In the genomic region with DNA sequence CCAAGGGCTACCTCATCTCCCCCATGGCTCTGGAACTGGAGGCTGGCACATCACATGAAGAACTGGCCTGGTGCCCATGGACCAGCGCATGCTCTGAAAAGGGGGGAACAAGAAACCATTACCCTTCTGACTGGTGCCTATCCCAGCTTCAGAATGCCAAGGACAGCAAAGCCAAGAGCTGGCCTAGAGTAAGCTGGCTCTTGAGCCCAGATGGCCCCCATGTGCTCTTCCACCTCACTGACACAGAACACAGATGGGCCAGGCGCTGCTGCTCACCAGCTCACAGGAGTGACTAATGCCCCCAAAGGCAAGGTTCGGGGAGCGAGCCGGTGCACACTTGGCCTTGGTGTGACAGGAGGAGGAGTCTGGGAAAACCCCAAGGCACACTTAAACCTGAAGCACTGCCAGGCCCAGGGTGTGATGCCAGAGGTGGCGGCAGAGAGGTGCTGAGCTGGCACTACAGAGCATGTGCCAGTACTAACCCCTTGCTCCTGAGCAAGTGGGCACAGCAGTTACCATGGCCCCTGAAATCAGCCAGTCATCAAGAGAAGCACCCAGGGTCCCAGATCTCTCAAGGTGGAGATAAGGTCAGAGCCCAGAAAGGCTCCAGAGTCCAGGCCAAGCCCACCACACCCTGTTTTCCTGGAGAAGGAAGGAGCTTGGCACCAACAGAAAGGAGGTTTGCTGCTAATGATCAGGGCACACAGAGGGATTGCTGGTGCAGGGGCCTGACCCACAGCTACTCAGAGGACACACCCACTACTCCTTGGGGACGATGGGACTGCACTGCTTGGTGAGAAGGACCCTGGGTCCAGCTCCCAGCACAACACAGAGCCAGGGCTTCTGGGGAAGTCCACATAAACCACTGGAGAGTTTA, we compare ENCODE assay signal across 8 mouse cellular contexts. TPM values are rescaled to one million over a fixed set of nuclear protein-coding genes. Genes with fewer than 3 reads are reported as not detected.
A peak's percentile ranks its signal among the peaks of the same experiment; 100 is the strongest.
DNase-seq lines count a peak whose midpoint lies in the region; ATAC-seq and TF ChIP-seq lines count a peak whose summit lies in the region.

No protein-coding gene starts in this region.

- H3K9me3 ChIP-seq in liver, embryonic 12.5 days (replicated peaks) = no peaks in the 10 kb centered on the region
- H3K9me3 ChIP-seq in intestine, embryonic 16.5 days (ENCODE audit: control insufficient read depth, low read length) = no peaks in the 10 kb centered on the region

- H3K79me2 ChIP-seq in liver, adult 2 months (ENCODE audit: control insufficient read depth, insufficient read depth, low read length) = peaks cover 36% of the 10 kb centered on the region; the same call in 1 of the 2 replicates

- H3K27me3 ChIP-seq in liver, adult 2 months (ENCODE audit: control insufficient read depth, insufficient read depth, low read length) = no peaks in the 10 kb centered on the region
- H3K27me3 ChIP-seq in liver, embryonic 12.5 days (replicated peaks) = no peaks in the 10 kb centered on the region
- no peaks in the 10 kb centered on the region for H3K27me3 ChIP-seq in intestine, embryonic 16.5 days (replicated peaks; ENCODE audit: control insufficient read depth, insufficient read depth, low read length)

- ATAC-seq in liver, embryonic 12.5 days = no peak
- peak; percentile 62 for ATAC-seq in intestine, embryonic 16.5 days
- ATAC-seq in megakaryocyte progenitor cell, adult 5-6 weeks (replicated peaks; ENCODE audit: poor library complexity) = no peak

- peaks cover 12% of the 10 kb centered on the region for H3K4me1 ChIP-seq in liver, adult 2 months (ENCODE audit: control insufficient read depth, insufficient read depth, low read length)
- peaks cover 28% of the 10 kb centered on the region for H3K4me1 ChIP-seq in liver, embryonic 12.5 days
- peaks cover 26% of the 10 kb centered on the region for H3K4me1 ChIP-seq in intestine, embryonic 16.5 days (ENCODE audit: control insufficient read depth, insufficient read depth, low read length)

- no peak for TF ChIP-seq POLR2A in liver, adult 2 months (IDR thresholded peaks at IDR 0.05; ENCODE audit: extremely low read depth, insufficient read depth, low read length)

- H3K4me2 ChIP-seq in liver, embryonic 12.5 days = no peak overlapping the region
- H3K4me2 ChIP-seq in intestine, embryonic 16.5 days (ENCODE audit: low read depth, low read length) = no peak overlapping the region

- TF ChIP-seq CTCF in liver, adult 2 months (IDR thresholded peaks at IDR 0.05; ENCODE audit: low read depth, low read length) = no peak

- no peaks in the 10 kb centered on the region for H3K36me3 ChIP-seq in liver, adult 2 months (ENCODE audit: control insufficient read depth, insufficient read depth, low read length)
- peaks cover 73% of the 10 kb centered on the region for H3K36me3 ChIP-seq in liver, embryonic 12.5 days
- H3K36me3 ChIP-seq in intestine, embryonic 16.5 days (ENCODE audit: control insufficient read depth, insufficient read depth, low read length) = peaks cover 10% of the 10 kb centered on the region; the same call in 1 of the 2 replicates

- H3K27ac ChIP-seq in liver, adult 2 months (replicated peaks; ENCODE audit: insufficient read depth, low read depth, low read length) = no peak overlapping the region
- no peak overlapping the region for H3K27ac ChIP-seq in liver, embryonic 12.5 days
- peak overlapping the region; percentile 45 for H3K27ac ChIP-seq in intestine, embryonic 16.5 days (ENCODE audit: low read length)

- peak; percentile 47 for DNase-seq in liver, adult 2 months (ENCODE audit: extremely low read depth, low read depth, low spot score)
- peak; percentile 90 for DNase-seq in adrenal gland, postnatal 10 days
- peak; percentile 67 to 90 for DNase-seq in cerebellum, postnatal 4 days (ENCODE audit: low spot score in 2 of 2)
- peak; percentile 25 for DNase-seq in ovary, postnatal 14 days (ENCODE audit: low spot score)
- no peak for DNase-seq in urinary bladder, postnatal 25 days (ENCODE audit: low spot score)

- 38% methylated on average over 7 of the region's 7 CpGs for WGBS in liver, adult 2 months
- WGBS in liver, embryonic 12.5 days (ENCODE audit: insufficient replicate concordance) = 85% methylated on average over 7 of the region's 7 CpGs
- 81% methylated on average over 7 of the region's 7 CpGs for WGBS in intestine, embryonic 16.5 days

- no peak overlapping the region for H3K4me3 ChIP-seq in liver, adult 2 months (ENCODE audit: insufficient read depth, low read depth, low read length)
- no peak overlapping the region for H3K4me3 ChIP-seq in liver, embryonic 12.5 days
- H3K4me3 ChIP-seq in intestine, embryonic 16.5 days (ENCODE audit: low read length) = no peak overlapping the region

- H3K9ac ChIP-seq in liver, adult 2 months (ENCODE audit: low read depth, low read length) = no peak overlapping the region
- no peak overlapping the region for H3K9ac ChIP-seq in liver, embryonic 12.5 days
- H3K9ac ChIP-seq in intestine, embryonic 16.5 days (ENCODE audit: low read depth, low read length) = peak overlapping the region; percentile 43

RNA-seq across cellular contexts. Expression of a gene that starts 6.7 kb away (rescaled TPM):
- 44.3 and 55.0 TPM in 2 replicates for total RNA-seq in liver, adult 2 months (2014; rRNA removed)
- polyA plus RNA-seq in liver, adult 2 months (2012; rRNA removed) = 71.0 and 71.9 TPM in 2 replicates
- 37.6 and 37.9 TPM in 2 replicates for polyA plus RNA-seq in liver, embryonic 12.5 days (2016; fragmentation: Nextera tagmentation; extraction: Ambion mirVana)
- total RNA-seq in adrenal gland, postnatal 10 days (2021) = 10 to 100 TPM; 51.0 to 55.9 TPM
- 75.7 and 76.5 TPM in 2 replicates for polyA plus RNA-seq in intestine, embryonic 16.5 days (2015; fragmentation: Nextera tagmentation; extraction: Ambion mirVana)
- 31.5 and 39.0 TPM in 2 replicates for total RNA-seq in megakaryocyte progenitor cell, adult 5-6 weeks (2015)
- 18.7 and 18.9 TPM in 2 replicates for total RNA-seq in megakaryocyte progenitor cell, adult 5-6 weeks (2017)

RNA-seq across cellular contexts. Expression of a gene that starts 6.9 kb away (rescaled TPM):
- total RNA-seq in liver, adult 2 months (2014; rRNA removed) = 2.5 and 3.1 TPM in 2 replicates
- polyA plus RNA-seq in liver, adult 2 months (2012; rRNA removed) = 9.6 and 10.7 TPM in 2 replicates
- polyA plus RNA-seq in liver, embryonic 12.5 days (2016; fragmentation: Nextera tagmentation; extraction: Ambion mirVana) = 11.0 TPM in 2 replicates
- 10 to 100 TPM; 26.5 to 28.9 TPM for total RNA-seq in adrenal gland, postnatal 10 days (2021)
- 14.2 and 15.4 TPM in 2 replicates for polyA plus RNA-seq in intestine, embryonic 16.5 days (2015; fragmentation: Nextera tagmentation; extraction: Ambion mirVana)
- total RNA-seq in megakaryocyte progenitor cell, adult 5-6 weeks (2015) = 10.5 and 11.8 TPM in 2 replicates
- total RNA-seq in megakaryocyte progenitor cell, adult 5-6 weeks (2017) = 7.4 and 7.7 TPM in 2 replicates

RNA-seq across cellular contexts. Expression of a gene that starts 52.3 kb away (rescaled TPM):
- 0.13 and 0.18 TPM in 2 replicates for total RNA-seq in liver, adult 2 months (2014; rRNA removed)
- 2.2 and 2.7 TPM in 2 replicates for polyA plus RNA-seq in liver, adult 2 months (2012; rRNA removed)
- polyA plus RNA-seq in liver, embryonic 12.5 days (2016; fragmentation: Nextera tagmentation; extraction: Ambion mirVana) = 4.9 and 5.0 TPM in 2 replicates
- total RNA-seq in adrenal gland, postnatal 10 days (2021) = 1 to 10 TPM; 6.2 to 8.5 TPM
- 15.6 TPM in 2 replicates for polyA plus RNA-seq in intestine, embryonic 16.5 days (2015; fragmentation: Nextera tagmentation; extraction: Ambion mirVana)
- total RNA-seq in megakaryocyte progenitor cell, adult 5-6 weeks (2015) = not detected in 2 replicates
- total RNA-seq in megakaryocyte progenitor cell, adult 5-6 weeks (2017) = 0.33 and 0.44 TPM in 2 replicates
